Mouse (Mus musculus): ENCODE results near the gene Erc1. TPM values are rescaled to one million over a fixed set of nuclear protein-coding genes. Genes with fewer than 3 reads are reported as not detected.

Gene Erc1
- polyA plus RNA-seq, 1 experiment from 2014 or later: 2.7 TPM

Other genes with a start within 250 kb of the Erc1 start
- 8.3 and 8.7 TPM in 2 replicates for gene Rad52, start 54.5 kb upstream of the Erc1 start, polyA plus RNA-seq (2015; fragmentation: Nextera tagmentation; extraction: Ambion mirVana)
- 23.2 and 28.8 TPM in 2 replicates for gene Wnk1, start 190.5 kb upstream of the Erc1 start, polyA plus RNA-seq (2015; fragmentation: Nextera tagmentation; extraction: Ambion mirVana)
- gene Ninj2, start 245.2 kb upstream of the Erc1 start, polyA plus RNA-seq (2015; fragmentation: Nextera tagmentation; extraction: Ambion mirVana): 0.15 and 0.18 TPM in 2 replicates

Data from liver, embryonic 16.5 days (tissue).